Mouse (Mus musculus): ENCODE results near the gene H2-D1. TPM values are rescaled to one million over a fixed set of nuclear protein-coding genes. Genes with fewer than 3 reads are reported as not detected.
"Not testable (repeated sequence)": the region's sequence is repeated elsewhere in the genome, so short reads cannot be mapped to it uniquely, and the experiment has no call there.

The H2-D1 gene
- 147 and 160 TPM in 2 replicates for total RNA-seq (2015; ENCODE audit: low replicate concordance)
- 213 and 250 TPM in 2 replicates for total RNA-seq (2017; ENCODE audit: low replicate concordance)

GRCm38 (mm10) chr17:35262664-35263522 is at the start of gene H2-D1:
Gene H2-D1 (plus strand): TSS chr17:35262730.
- ATAC-seq (replicated peaks; ENCODE audit: low FRiP score, poor library complexity, severe bottlenecking) = peak; percentile 94

GRCm38 (mm10) chr17:35213071-35213470 is 49.5 kb upstream of the H2-D1 start:
- no peak for ATAC-seq (replicated peaks; ENCODE audit: low FRiP score, poor library complexity, severe bottlenecking)

- no peak for ATAC-seq (replicated peaks; ENCODE audit: low FRiP score, poor library complexity, severe bottlenecking)
These were observed 43.9 kb upstream of the H2-D1 start for GRCm38 (mm10) chr17:35218516-35219193.

- ATAC-seq (replicated peaks; ENCODE audit: low FRiP score, poor library complexity, severe bottlenecking) = no peak
These were observed 42.9 kb upstream of the H2-D1 start for GRCm38 (mm10) chr17:35219601-35220041.

GRCm38 (mm10) chr17:35220156-35220952 is 42.2 kb upstream of the H2-D1 start, which contains the start of gene Gm16181:
Gene Gm16181 (plus strand): TSS chr17:35220834.
- ATAC-seq (replicated peaks; ENCODE audit: low FRiP score, poor library complexity, severe bottlenecking) = no peak

- no peak for ATAC-seq (replicated peaks; ENCODE audit: low FRiP score, poor library complexity, severe bottlenecking)
These were observed 40.2 kb upstream of the H2-D1 start for GRCm38 (mm10) chr17:35222299-35222698.

- ATAC-seq (replicated peaks; ENCODE audit: low FRiP score, poor library complexity, severe bottlenecking) = no peak
These were observed 37.9 kb upstream of the H2-D1 start for GRCm38 (mm10) chr17:35224641-35225040.

- no peak for ATAC-seq (replicated peaks; ENCODE audit: low FRiP score, poor library complexity, severe bottlenecking)
These were observed 37.1 kb upstream of the H2-D1 start for GRCm38 (mm10) chr17:35225456-35225855.

- ATAC-seq (replicated peaks; ENCODE audit: low FRiP score, poor library complexity, severe bottlenecking) = no peak
These were observed 35.9 kb upstream of the H2-D1 start for GRCm38 (mm10) chr17:35226561-35227046.

- ATAC-seq (replicated peaks; ENCODE audit: low FRiP score, poor library complexity, severe bottlenecking) = no peak
These were observed 31.5 kb upstream of the H2-D1 start for GRCm38 (mm10) chr17:35231022-35231421.

GRCm38 (mm10) chr17:35232043-35232442 is 30.5 kb upstream of the H2-D1 start:
- ATAC-seq (replicated peaks; ENCODE audit: low FRiP score, poor library complexity, severe bottlenecking) = peak; percentile 60

- ATAC-seq (replicated peaks; ENCODE audit: low FRiP score, poor library complexity, severe bottlenecking) = no peak; the same call in 1 of the 2 replicates
These were observed 29.9 kb upstream of the H2-D1 start for GRCm38 (mm10) chr17:35232659-35233058.

- no peak for ATAC-seq (replicated peaks; ENCODE audit: low FRiP score, poor library complexity, severe bottlenecking)
These were observed 29.2 kb upstream of the H2-D1 start, which contains the start of gene Atp6v1g2 for GRCm38 (mm10) chr17:35233114-35233980. Gene Atp6v1g2 (plus strand): TSS chr17:35233660.

GRCm38 (mm10) chr17:35234090-35234489 is 28.4 kb upstream of the H2-D1 start:
- ATAC-seq (replicated peaks; ENCODE audit: low FRiP score, poor library complexity, severe bottlenecking) = not testable (repeated sequence)

GRCm38 (mm10) chr17:35234903-35235302 is 27.6 kb upstream of the H2-D1 start:
- no peak for ATAC-seq (replicated peaks; ENCODE audit: low FRiP score, poor library complexity, severe bottlenecking)

- ATAC-seq (replicated peaks; ENCODE audit: low FRiP score, poor library complexity, severe bottlenecking) = peak; percentile 70
These were observed 26.7 kb upstream of the H2-D1 start, which contains the start of gene Nfkbil1 for GRCm38 (mm10) chr17:35235614-35236389. Gene Nfkbil1 (minus strand): TSS chr17:35235792.

GRCm38 (mm10) chr17:35236390-35236746 is 26.2 kb upstream of the H2-D1 start:
- peak; percentile 77 for ATAC-seq (replicated peaks; ENCODE audit: low FRiP score, poor library complexity, severe bottlenecking)

- ATAC-seq (replicated peaks; ENCODE audit: low FRiP score, poor library complexity, severe bottlenecking) = no peak
These were observed 25.5 kb upstream of the H2-D1 start for GRCm38 (mm10) chr17:35236996-35237395.
